Mouse (Mus musculus) c-Kit-negative CD71-positive TER-119-positive erythroid progenitor cells, embryonic 14.5 days (primary cell): ENCODE results near the gene Psma2.

ENCODE experiments used
- DNase-seq: peaks from one replicate; pipeline ENCODE4 v3.0.0-alpha.2; 2013; ENCODE audit warnings: low read depth, low spot score

The Psma2 gene

GRCm38 (mm10) chr13:14612926-14613529, at the start of gene Psma2, which contains the start of gene Mrpl32:
TSS of gene Psma2 (plus strand) at chr13:14613240.
TSS of gene Mrpl32 (minus strand) at chr13:14613165.
- DNase-seq, result peak; percentile 99

GRCm38 (mm10) chr13:14574128-14574527, 38.9 kb upstream of the Psma2 start:
- no peak for DNase-seq

- no peak for DNase-seq
Observed at GRCm38 (mm10) chr13:14580392-14580791, 32.6 kb upstream of the Psma2 start.

GRCm38 (mm10) chr13:14602744-14603143, 10.3 kb upstream of the Psma2 start:
- DNase-seq, result no peak

GRCm38 (mm10) chr13:14607616-14608015, 5.4 kb upstream of the Psma2 start:
- DNase-seq, result no peak

GRCm38 (mm10) chr13:14612463-14612862, 577 bp upstream of the Psma2 start:
- DNase-seq, result no peak

GRCm38 (mm10) chr13:14613553-14613952, 513 bp downstream of the Psma2 start:
- no peak for DNase-seq

- peak; percentile 65 for DNase-seq
Observed at GRCm38 (mm10) chr13:14618724-14619123, 5.7 kb downstream of the Psma2 start.

GRCm38 (mm10) chr13:14629726-14630641, 16.9 kb downstream of the Psma2 start, which contains the start of gene AW209491:
TSS of gene AW209491 (plus strand) at chr13:14630154.
- peak; percentile 52 for DNase-seq

- DNase-seq, result no peak
Observed at GRCm38 (mm10) chr13:14639998-14640397, 27.0 kb downstream of the Psma2 start.

- DNase-seq, result no peak
Observed at GRCm38 (mm10) chr13:14649301-14649700, 36.3 kb downstream of the Psma2 start.

GRCm38 (mm10) chr13:14667107-14667506, 54.1 kb downstream of the Psma2 start:
- DNase-seq, result no peak

GRCm38 (mm10) chr13:14670342-14670741, 57.3 kb downstream of the Psma2 start:
- no peak for DNase-seq

- DNase-seq, result no peak
Observed at GRCm38 (mm10) chr13:14688955-14689354, 75.9 kb downstream of the Psma2 start.

GRCm38 (mm10) chr13:14716801-14717200, 103.8 kb downstream of the Psma2 start:
- no peak for DNase-seq

GRCm38 (mm10) chr13:14717755-14718154, 104.7 kb downstream of the Psma2 start:
- DNase-seq, result no peak
